Mouse (Mus musculus): ENCODE measurements around the gene Havcr1. TPM values are rescaled to one million over a fixed set of nuclear protein-coding genes. Genes with fewer than 3 reads are reported as not detected.

Havcr1 gene
- polyA plus RNA-seq, 1 experiment from 2014 or later: not detected

Other genes with a start within 250 kb of the Havcr1 start
- not detected in 2 replicates for gene Gm12169, start 210.9 kb upstream of the Havcr1 start, polyA plus RNA-seq (2015; fragmentation: Nextera tagmentation; extraction: Ambion mirVana)
- not detected in 2 replicates for gene BC053393, start 163.5 kb upstream of the Havcr1 start, polyA plus RNA-seq (2015; fragmentation: Nextera tagmentation; extraction: Ambion mirVana)
- not detected in 2 replicates for gene Dppa1, start 105.8 kb upstream of the Havcr1 start, polyA plus RNA-seq (2015; fragmentation: Nextera tagmentation; extraction: Ambion mirVana)
- gene Timd2, start 28.0 kb upstream of the Havcr1 start, polyA plus RNA-seq (2015; fragmentation: Nextera tagmentation; extraction: Ambion mirVana): 49.7 and 60.1 TPM in 2 replicates
- 7.7 and 8.9 TPM in 2 replicates for gene Timd4, start 75.7 kb downstream of the Havcr1 start, polyA plus RNA-seq (2015; fragmentation: Nextera tagmentation; extraction: Ambion mirVana)